Mouse (Mus musculus) thymus, postnatal 10 days (tissue): ENCODE data around the gene Mgat4a.

Experiments
- DNase-seq, 2 experiments: peaks; one replicate each; pipeline ENCODE4 v3.0.0; 2021; ENCODE audit warnings: low spot score in 2 of 2

Mgat4a gene

DNA sequence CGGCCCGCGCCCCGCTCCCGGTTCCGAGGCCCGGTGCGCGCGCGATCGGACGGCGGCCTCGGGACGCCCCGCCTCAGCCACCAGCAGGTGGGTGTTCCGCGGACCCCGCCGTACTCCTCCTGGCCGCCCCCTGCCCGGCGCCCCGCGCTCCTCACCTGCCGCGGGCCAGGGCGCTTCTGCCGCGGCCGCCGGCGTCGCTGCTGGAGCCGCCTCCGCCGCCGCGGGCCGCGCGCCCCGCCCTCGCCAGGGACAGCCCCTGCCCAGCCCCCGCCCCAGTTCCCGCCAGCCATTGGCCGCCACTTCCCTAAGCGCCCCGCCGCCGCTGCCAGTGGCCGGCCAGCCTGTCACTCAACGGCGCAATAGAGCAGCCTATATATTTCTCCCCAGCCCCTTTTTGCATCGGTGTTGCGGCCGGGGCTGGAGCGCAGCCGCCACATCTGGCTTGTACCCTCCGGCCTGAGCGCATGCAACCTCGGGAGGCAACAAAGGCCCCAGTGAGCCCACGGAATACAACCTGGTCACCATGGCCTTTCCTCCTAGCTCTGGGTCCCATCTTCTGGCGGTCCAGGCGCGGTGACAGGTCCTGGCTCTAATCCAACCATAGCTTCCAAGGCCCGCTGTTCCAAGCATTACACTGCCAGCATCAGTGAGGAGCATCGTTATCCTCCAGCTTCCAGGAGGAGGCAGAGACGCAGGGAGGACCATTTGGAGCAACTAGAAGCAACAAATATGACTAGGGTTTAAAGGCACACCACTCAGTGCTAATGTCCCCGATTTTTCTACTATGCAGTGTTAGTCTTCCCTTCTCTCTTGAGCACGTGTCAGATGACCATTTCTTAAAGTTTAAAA lies at the start of gene Mgat4a:
TSS of gene Mgat4a (minus strand) at position 207 of the 849 bp plus-strand sequence.
- peak; percentile 91 to 92 for DNase-seq

GRCm38 (mm10) chr1:37585809-37586480 lies 45.1 kb upstream of the Mgat4a start:
- peak; percentile 48 to 52 for DNase-seq

DNA sequence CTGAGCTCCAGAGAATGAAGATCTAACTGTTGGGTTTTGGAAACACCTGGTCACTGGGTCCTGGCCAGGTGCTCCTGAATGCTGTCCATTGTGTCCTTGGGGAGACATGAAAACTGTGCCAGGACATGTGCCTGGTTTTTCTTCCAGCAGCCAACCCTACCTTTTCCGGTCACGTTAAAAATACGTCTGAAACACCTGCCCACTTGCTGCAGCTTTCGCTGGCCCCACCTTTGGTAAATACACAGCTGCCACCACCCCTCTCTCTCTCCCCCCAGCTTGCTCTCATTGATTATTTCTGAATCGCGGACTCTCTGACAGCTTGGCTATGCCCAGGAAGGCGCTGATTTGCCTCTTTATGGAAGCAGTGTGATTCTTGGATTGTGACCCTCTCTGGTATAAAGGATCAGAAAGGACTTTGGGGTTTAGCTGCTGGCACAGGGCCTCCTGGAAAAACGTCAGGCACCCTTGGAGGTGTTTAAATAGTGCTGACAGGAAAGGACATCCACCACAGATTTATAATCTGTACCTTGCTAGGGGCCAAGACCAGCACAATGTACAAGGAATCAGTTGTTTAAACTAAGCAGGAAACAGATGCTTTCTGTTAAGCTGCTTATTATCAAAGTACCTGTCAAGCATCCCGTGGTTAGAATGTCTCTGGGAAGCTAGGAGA lies 43.1 kb upstream of the Mgat4a start:
- DNase-seq, result no peak

GRCm38 (mm10) chr1:37583167-37583566 lies 42.4 kb upstream of the Mgat4a start:
- DNase-seq, result no peak

- no peak for DNase-seq
These were observed 38.9 kb upstream of the Mgat4a start for GRCm38 (mm10) chr1:37579686-37580085.

DNA sequence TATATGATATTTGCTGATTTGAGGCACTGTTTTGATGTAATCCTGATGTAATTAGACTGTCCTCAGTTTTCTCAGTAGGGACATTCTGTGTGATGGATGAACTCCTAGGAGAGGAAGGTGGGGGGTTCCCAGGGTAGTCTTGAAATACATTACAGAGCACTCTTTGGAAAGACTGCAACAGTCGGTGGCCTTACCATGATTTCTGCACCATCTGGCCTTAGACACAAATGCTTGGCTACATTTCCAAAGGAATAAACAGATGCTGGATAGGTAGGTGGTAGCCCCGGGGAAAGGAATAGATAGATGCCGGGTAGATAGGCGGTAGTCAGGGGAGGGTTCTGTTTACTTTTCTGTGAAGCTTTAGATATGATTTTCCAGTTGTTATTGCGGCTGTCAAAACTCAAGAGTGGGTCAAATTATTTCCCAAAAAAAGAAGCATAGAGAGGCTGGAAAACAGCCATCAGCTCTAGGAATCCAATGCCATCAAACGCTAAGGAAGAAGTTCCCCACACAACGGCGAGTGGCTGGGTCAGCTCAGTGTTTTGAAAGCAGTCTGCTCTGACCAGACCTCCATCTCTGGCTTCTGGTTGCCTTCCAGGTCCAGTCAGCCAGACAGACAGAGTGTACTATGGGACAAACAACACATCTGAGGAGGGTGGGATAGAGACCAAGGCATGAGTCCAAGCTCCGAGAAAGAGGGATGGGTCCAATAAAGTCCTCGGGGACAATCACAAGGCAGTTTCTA lies 31.9 kb upstream of the Mgat4a start:
- no peak for DNase-seq

DNA sequence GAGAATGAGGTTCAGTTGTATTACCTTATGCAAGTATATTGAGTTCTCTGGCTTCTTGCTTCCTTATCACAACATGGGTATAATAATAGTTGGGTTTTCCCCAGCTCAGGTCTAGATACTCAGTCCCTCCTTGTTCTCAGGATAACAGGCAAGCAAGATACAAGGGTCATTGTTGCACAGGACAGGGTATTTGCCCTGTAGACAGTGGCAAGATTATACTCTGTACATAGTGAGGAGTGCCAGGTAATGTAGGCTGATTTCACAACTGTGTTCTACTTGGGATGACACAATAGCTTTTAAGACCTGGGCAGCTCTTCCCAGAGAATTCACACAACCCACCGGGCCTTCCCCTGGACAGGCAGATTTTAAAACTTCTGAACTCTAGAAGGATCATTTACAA lies 27.6 kb upstream of the Mgat4a start:
- DNase-seq, result no peak

- no peak for DNase-seq
These were observed 25.9 kb upstream of the Mgat4a start for GRCm38 (mm10) chr1:37566754-37567153.

- DNase-seq, result no peak
These were observed 25.5 kb upstream of the Mgat4a start for GRCm38 (mm10) chr1:37566344-37566743.

GRCm38 (mm10) chr1:37565396-37565795 lies 24.6 kb upstream of the Mgat4a start:
- DNase-seq, result no peak

GRCm38 (mm10) chr1:37561955-37562354 lies 21.1 kb upstream of the Mgat4a start:
- DNase-seq, result no peak

GRCm38 (mm10) chr1:37560356-37560755 lies 19.5 kb upstream of the Mgat4a start:
- DNase-seq, result no peak

DNA sequence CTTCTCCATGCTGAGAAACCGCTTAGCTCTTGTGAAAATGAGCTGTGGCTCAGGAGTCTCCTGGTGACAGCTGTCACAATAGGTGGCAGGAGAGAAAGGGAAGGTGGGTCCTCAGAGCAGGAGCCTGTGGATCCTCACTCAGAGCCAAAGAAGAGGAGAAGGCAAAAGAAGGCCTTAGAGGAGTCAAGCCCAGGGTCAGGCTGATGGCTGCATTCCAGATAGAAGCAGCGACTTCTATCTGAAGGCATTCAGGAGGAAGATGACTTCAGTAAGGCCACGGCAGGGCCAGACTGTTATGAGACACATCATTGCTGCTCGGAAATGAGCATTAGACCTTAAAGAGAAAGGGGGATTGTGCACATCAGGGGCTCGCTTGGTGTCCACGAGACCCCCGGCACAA lies 11.2 kb upstream of the Mgat4a start:
- DNase-seq, result no peak

GRCm38 (mm10) chr1:37549501-37549900 lies 8.7 kb upstream of the Mgat4a start:
- no peak for DNase-seq

DNA sequence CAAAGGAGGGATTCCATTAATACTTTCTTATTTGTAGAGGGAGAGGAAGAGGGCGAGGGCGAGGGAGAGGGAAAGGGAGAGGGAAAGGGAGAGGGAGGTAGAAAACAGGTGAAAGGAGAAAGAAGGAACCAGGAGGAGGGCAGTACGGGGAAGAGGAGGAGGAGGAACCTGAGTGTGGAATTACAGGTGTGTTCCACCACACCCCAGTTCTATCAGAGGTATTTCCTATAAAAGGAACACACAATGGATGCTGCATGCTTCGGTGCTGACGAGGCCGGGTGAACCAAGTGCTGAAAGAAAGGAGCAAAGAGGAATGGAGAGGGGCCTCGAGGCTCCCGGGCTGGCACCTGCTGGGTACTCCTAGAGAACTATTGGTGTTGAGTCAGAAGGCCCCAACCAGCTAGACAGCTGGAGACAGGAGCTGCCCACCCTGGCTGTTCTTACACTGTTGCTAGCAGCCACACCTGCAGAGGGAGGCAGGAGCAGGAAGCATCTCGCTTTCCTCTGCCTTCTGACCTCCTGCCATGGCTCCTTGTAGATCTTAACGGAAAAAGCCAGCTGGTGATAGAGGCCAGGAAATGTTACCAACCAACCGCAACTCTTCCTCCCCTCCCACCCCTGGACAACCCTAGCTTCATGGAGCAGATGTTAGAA lies 5.7 kb upstream of the Mgat4a start:
- peak; percentile 71 to 80 for DNase-seq

DNA sequence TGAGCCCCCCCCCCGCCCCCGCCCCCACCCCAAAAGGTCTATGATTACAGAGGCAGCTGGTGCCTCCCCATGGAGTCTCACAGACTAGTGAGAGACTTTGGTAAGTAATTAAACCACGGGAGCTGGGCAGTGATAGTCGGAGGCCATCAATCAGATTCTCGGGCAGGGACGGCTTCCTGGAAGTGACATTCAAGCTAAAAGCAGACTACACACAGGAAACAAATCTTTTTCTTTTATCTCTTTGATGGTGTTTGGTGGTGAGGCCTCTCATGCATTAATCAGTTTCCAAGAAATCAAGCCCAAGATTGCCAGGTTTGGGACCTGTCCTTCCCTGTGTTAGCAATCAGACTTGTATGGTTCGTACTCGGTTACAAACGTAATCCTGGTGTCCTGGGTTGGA lies 3.4 kb upstream of the Mgat4a start:
- no peak for DNase-seq

DNA sequence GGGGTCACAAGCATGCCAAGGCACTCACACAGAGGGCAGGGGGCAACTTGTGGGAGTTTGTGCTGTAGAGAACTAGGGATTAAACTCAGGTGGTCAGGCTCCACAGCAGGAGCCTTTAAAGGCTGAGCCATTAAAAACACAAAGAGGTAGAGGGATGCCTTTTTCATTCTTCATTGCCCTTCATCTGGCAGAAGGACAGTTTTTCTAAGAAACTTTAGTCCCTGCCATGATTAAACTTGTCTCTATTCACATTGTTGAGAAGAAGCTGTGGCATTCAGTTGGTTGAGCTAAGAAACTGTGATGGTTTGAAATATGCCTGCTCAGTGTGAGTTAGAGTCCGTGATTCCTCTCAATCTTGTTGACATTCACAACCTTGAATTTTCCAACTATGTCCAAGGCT lies 2.2 kb upstream of the Mgat4a start:
- DNase-seq, result no peak

DNA sequence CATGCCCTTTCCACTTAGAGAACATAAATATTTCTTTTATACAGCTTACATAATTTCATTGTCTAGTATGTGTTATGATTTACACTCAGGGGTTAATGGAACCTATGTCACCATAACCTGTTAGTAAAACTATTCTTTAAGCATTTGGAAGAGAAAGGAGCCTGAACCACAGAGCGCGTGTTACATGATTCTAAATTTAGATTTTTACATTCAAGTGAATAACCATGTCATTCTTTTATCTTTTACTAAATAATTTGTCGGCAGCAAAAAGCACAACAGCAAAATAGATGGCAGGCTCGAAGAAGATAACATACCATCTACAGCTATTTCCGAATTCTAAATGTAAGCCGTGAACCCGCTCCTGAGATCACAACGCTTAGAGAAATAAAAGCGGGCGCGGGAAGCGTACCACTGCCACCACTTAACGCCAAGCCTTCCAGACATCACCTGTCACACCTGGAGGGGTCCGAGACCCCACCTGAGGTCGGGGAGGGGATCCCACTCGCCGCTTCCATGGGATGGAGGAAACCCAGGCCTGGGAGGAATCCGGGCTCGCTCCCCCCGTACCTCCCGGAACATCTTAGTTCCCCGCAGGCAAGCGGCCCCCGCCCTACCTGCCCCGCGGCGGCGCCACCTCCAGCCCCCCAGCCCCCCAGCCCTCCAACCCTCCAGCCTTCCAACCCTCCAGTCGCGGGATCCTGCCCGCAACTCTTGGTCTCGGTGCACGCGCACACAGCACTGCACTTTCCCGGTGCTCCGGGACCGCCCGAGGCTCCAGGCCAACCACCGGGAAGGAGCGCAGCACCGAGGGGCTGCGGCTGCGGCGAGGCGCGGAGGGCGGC lies 627 bp downstream of the Mgat4a start:
- peak; percentile 37 to 39 for DNase-seq

DNA sequence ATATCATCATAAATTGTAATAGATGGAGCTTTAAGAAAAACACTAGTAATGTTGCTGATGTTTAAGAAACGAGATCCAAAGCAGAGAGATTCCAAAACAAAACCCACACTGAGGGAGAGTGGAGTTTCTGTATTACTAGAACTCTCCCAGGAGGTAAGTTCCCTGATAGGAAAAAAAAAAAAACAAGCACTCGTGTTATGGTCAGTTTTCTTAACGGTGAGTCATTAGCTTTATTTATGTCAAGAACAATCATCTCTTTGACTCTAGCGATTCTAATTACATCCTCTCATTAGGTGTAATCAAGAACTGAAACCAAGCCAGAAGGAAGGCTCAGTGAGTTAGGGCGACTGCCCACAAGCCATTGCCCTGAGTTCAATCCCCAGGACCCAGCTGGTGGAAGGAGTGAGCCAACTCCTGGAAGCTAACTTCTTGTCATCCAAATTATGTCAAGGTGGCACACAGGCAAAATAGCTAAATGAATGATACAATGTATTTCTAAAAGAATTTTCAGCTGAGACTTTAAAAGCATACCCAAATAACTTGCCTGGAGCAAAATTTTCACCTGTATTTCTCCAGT lies 6.2 kb downstream of the Mgat4a start:
- DNase-seq, result no peak

DNA sequence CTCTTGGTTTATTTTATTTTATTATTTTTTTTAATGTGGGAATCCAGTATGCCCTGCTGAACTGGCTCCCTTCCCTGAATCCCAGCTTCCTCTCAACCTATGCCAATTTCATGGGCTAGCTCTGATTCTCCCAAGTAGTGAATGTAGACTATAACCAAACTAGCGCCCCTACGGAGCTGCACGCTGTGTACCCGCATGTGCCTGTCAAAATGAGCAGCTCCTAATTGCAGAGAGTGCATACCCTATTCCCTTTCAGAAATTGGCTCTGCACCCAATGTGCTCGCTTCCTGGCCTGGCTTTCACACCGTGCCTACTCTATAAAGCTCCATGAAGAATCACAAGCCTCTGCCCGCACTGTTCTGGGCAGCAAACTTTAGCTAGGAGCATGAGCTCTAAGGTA lies 7.6 kb downstream of the Mgat4a start:
- DNase-seq, result no peak
